Mouse (Mus musculus) erythroblast, embryonic 14.5 days (primary cell): ENCODE data around the gene Dlg2.

Experiments used
- GATA1 ChIP-seq: IDR thresholded peaks from 2 replicates; pipeline ENCODE4 v1.6.1; 2012; ENCODE audit warnings: low read length, inconsistent platforms, mixed read lengths
- TAL1 ChIP-seq: IDR thresholded peaks from 3 replicates; pipeline ENCODE4 v1.6.1; 2012; ENCODE audit warnings: low read length, inconsistent platforms, mixed read lengths

GRCm38 (mm10) chr7:92408479-92408878 is 1932.0 kb downstream of the Dlg2 start:
- TF ChIP-seq GATA1 = no peak
- no peak for TF ChIP-seq TAL1
